Mouse (Mus musculus) hindbrain, embryonic 14.5 days (tissue): ENCODE results near the gene Pgm2. TPM values are rescaled to one million over a fixed set of nuclear protein-coding genes. Genes with fewer than 3 reads are reported as not detected.

Source experiments
- ATAC-seq: fragments of 200-750 bp; cut with Nextera tagmentation; 2 replicates; pipeline ENCODE4 v1.8.0; 2017; ENCODE audit warnings: moderate number of reproducible peaks, mild to moderate bottlenecking, moderate TSS enrichment, moderate library complexity; ENCODE audit not compliant: low FRiP score
- DNase-seq: peaks from one replicate; pipeline ENCODE4 v3.0.0-alpha.2; 2015; ENCODE audit warnings: low spot score
- H3K27ac ChIP-seq: fragments of 300-500 bp; sonication (generic); 2 replicates; pipeline ENCODE4 v1.5.1; 2014; ENCODE audit warnings: mild to moderate bottlenecking, moderate library complexity
- H3K27me3 ChIP-seq: fragments of 300-500 bp; sonication (generic); 2 replicates; pipeline ENCODE4 v1.6.1; 2014; ENCODE audit warnings: mild to moderate bottlenecking, low read length, mixed read lengths; ENCODE audit not compliant: control insufficient read depth, insufficient read depth
- H3K36me3 ChIP-seq: fragments of 300-500 bp; sonication (generic); replicated peaks from 2 replicates; pipeline ENCODE4 v1.6.1; 2014; ENCODE audit not compliant: control insufficient read depth, insufficient read depth
- H3K4me1 ChIP-seq: fragments of 300-500 bp; sonication (generic); replicated peaks from 2 replicates; pipeline ENCODE4 v1.6.1; 2014; ENCODE audit warnings: antibody characterized with exemption, low read length, mixed read lengths; ENCODE audit not compliant: control insufficient read depth, insufficient read depth
- H3K4me2 ChIP-seq: fragments of 300-500 bp; sonication (generic); replicated peaks from 2 replicates; pipeline ENCODE4 v1.6.1; 2014; ENCODE audit warnings: mild to moderate bottlenecking, moderate library complexity
- H3K4me3 ChIP-seq: fragments of 300-500 bp; sonication (generic); replicated peaks from 2 replicates; pipeline ENCODE4 v1.5.1; 2014; ENCODE audit warnings: mild to moderate bottlenecking, low read length
- H3K9ac ChIP-seq: fragments of 300-500 bp; sonication (generic); 2 replicates; pipeline ENCODE4 v1.6.1; 2014
- H3K9me3 ChIP-seq: fragments of 300-500 bp; sonication (generic); 2 replicates; pipeline ENCODE4 v1.6.1; 2016; ENCODE audit warnings: low read length; ENCODE audit not compliant: control insufficient read depth
- WGBS: fragments of 180-500 bp; shearing (Covaris S2); extraction: QIAGEN DNeasy Blood & Tissue Kit; methylation state at CpG from one replicate; pipeline ENCODE4 v1.1.7; 2014; 5-methylcytosine and 5-hydroxymethylcytosine counted together
- polyA plus RNA-seq: library from polyadenylated mRNA; unstranded; fragments of >200 nt; fragmentation: Nextera tagmentation; extraction: Ambion mirVana; gene quantifications from 2 replicates; pipeline ENCODE4 v1.2.1, GENCODE M21; 2014

Gene Pgm2
- polyA plus RNA-seq, 1 experiment from 2014 or later, result 21.6 TPM

DNA sequence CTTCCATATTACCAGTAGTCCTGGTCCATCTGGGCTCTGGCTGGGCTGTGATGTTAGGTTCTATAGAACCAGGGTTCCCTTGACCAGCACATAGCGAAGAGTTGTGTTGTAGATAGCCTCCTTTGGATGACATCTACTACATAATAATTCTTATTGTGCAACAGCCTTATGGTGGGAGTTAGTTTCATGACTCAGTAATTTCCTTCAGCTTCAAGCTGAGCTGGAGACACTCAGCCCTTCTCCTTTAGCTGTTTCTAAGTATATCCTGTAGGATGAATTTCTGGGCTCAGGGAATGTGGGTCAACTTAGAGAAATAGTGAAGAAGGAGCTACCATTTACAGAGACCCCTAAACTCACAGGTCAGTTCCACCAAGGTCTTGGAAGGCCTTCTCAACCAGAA is 60.6 kb downstream of the Pgm2 start:
- 89% methylated on average over 1 of the region's 1 CpGs for WGBS
- H3K36me3 ChIP-seq, result no peaks in the 10 kb centered on the region
- H3K4me3 ChIP-seq, result no peak overlapping the region
- H3K9ac ChIP-seq, result no peak overlapping the region
- H3K4me1 ChIP-seq, result no peaks in the 10 kb centered on the region
- H3K27me3 ChIP-seq, result peaks cover 7% of the 10 kb centered on the region; the same call in 1 of the 2 replicates
- H3K4me2 ChIP-seq, result no peak overlapping the region
- DNase-seq, result no peak
- H3K9me3 ChIP-seq, result no peaks in the 10 kb centered on the region
- no peak overlapping the region for H3K27ac ChIP-seq
- no peak for ATAC-seq

DNA sequence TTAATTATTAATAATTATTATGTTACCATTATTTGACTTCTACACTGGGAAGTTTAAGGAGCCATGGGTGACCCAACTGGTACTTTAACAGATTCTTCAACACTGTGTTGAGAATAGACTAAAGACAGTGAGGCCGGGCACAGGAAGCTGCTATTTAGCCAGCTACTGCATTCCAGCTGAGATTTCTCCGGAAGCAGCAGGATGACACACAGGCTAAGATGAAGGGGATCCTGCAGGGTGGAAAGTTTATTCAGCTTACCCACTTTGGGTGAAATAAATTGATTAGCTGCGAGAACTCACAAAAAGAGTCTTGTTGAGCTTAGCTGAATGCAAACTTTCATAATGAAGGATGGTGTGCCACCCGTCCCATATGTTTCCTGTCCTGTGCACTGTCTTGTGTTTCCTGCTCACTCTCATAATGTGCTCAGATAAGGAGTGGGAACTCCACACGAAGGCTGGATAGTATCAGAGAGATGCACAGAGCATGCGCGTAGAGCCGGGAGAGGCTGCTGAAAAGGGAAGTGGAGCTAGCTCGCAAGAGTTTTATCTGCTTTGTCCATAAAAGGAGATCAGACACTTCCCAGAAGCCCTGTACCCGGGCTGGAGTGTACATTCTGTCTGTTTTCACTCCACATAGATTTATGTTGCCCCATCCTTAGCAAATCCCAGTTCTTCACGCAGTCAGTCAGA is 63.3 kb downstream of the Pgm2 start, which contains the start of gene Tbc1d1:
TSS of gene Tbc1d1 (plus strand) at position 445 of the 690 bp plus-strand sequence.
- peaks cover 4% of the 10 kb centered on the region; the same call in 1 of the 2 replicates for H3K4me1 ChIP-seq
- WGBS, result 56% methylated on average over 11 of the region's 11 CpGs
- H3K4me3 ChIP-seq, result no peak within 1 kb of the TSS
- no peaks in the 10 kb centered on the region for H3K36me3 ChIP-seq
- no peak for DNase-seq
- H3K9me3 ChIP-seq, result no peaks in the 10 kb centered on the region
- no peak within 1 kb of the TSS for H3K27ac ChIP-seq
- H3K9ac ChIP-seq, result no peak within 1 kb of the TSS
- peaks cover 17% of the 10 kb centered on the region for H3K27me3 ChIP-seq
- no peak for ATAC-seq
- H3K4me2 ChIP-seq, result no peak within 1 kb of the TSS

DNA sequence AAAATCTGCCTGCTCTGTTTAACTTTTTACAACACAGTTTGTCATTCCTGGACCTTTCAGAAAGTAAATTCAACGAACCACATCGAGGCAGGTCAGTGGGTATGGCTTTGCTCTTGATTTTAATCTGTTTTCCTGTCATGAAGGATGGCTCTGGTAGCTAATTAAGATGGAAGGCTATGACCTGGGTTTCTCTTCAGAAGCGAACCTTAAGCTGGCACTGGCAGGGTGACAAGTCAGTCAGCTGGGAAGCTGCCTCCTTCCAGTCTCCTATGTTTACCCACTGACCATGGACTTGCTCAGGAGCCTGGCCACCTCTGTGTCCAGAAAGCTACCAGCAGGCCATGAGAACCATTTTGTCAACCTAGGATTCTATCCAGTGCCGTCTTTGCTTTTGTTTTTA is 63.8 kb downstream of the Pgm2 start:
- Histone ChIP-seq H3K27me3 (peaks cover 23% of the 10 kb centered on the region), H3K9ac (no peak overlapping the region), H3K4me2 (no peak overlapping the region), H3K4me1 (peaks cover 9% of the 10 kb centered on the region), H3K36me3 (no peaks in the 10 kb centered on the region), H3K4me3 (no peak overlapping the region), H3K27ac (no peak overlapping the region), H3K9me3 (no peaks in the 10 kb centered on the region)
- DNase-seq, result no peak
- no peak for ATAC-seq
- WGBS, result 52% methylated on average over 4 of the region's 4 CpGs

DNA sequence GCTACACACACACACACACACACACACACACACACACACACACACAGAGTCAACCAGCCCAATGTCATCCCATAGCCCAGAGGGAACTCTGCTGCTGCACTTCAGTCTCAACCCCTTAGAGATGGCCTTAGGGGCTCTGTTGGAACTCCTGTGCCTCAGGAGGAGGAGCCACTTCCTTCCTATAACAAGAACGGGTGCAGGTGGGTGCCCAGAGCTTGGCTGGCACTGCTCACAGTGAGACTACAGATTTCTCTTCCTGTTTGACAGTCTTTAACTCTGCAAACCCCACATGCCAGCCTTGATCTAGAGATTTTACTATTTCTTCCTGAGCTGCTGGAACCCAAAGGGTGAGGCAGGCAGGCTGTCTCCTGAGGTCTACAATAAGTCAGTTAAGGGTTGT is 65.2 kb downstream of the Pgm2 start:
- Histone ChIP-seq H3K4me3 (no peak overlapping the region), H3K4me1 (peaks cover 9% of the 10 kb centered on the region), H3K4me2 (no peak overlapping the region), H3K27me3 (peaks cover 35% of the 10 kb centered on the region), H3K36me3 (no peaks in the 10 kb centered on the region), H3K9me3 (no peaks in the 10 kb centered on the region), H3K9ac (no peak overlapping the region), H3K27ac (no peak overlapping the region)
- DNase-seq (no peak), ATAC-seq (no peak)
- WGBS, result 50% methylated on average over 1 of the region's 1 CpGs

DNA sequence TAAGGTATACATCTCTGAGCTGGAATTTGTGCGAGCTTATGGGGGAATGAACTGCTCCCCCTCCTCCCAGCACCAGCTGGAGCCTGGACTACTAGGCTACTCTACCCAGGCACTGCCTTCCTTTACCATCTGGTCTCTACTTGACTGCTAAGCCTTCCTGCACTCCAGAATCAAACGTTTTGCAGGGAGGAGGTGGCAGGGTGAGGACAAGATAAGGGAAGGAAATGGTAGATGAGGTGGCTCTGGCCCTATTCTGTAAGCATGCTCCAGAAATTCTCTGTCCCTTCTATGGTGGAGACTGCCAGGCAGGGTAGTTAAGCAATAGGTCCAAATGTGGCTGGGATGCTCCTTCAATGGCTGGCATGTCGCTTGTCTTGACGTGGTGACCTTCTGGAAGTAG is 65.8 kb downstream of the Pgm2 start:
- Histone ChIP-seq H3K9me3 (no peaks in the 10 kb centered on the region), H3K4me3 (0 out of 2 replicates have a peak overlapping the region, but pooled peaks have one; percentile 63), H3K27ac (no peak overlapping the region), H3K9ac (no peak overlapping the region), H3K4me1 (peaks cover 9% of the 10 kb centered on the region), H3K4me2 (peak overlapping the region; percentile 99), H3K36me3 (no peaks in the 10 kb centered on the region), H3K27me3 (peaks cover 35% of the 10 kb centered on the region)
- WGBS, result 39% methylated on average over 4 of the region's 4 CpGs
- no peak for ATAC-seq
- DNase-seq, result no peak

DNA sequence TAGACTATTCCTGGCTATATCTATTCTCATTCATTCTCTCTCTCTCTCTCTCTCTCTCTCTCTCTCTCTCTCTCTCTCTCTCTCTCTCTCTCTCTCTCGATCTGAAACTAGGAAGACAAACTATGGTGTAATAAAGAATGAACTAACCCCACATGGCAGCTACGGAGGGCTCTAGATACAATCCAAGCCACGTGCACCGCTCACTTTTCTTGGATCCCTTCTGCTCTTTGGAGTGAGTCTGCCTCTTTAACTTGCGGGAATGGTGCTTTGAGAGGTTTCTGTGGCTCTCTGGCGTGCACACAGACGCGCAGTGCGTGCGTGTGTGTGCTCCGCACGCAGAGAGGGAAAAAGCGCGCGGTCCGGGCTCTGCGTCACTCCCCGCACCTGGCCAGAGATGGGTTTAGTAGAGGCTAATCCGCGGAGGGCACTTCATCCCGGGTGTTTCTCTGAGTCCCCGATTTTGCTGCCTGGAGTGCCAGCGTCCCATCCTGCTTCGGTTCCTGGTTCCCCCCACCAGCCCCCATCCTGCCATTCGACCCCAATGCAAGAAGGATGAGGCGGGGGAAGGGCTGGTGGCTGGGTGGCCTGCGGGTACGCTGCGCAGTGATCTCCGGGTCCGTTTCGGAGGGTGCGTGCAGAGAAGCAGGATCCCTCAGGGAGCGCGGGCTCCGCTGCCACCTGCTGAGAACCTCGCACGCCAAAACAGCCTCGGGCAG is 66.5 kb downstream of the Pgm2 start:
- Histone ChIP-seq H3K4me2 (peak overlapping the region; percentile 99), H3K9me3 (no peaks in the 10 kb centered on the region), H3K9ac (peak overlapping the region; percentile 60), H3K4me1 (peaks cover 9% of the 10 kb centered on the region), H3K27me3 (peaks cover 35% of the 10 kb centered on the region), H3K4me3 (peak overlapping the region; percentile 63), H3K27ac (no peak overlapping the region), H3K36me3 (no peaks in the 10 kb centered on the region)
- WGBS, result under 1% methylated on average over 37 of the region's 39 CpGs
- ATAC-seq, result peak; percentile 45
- peak; percentile 39 for DNase-seq

DNA sequence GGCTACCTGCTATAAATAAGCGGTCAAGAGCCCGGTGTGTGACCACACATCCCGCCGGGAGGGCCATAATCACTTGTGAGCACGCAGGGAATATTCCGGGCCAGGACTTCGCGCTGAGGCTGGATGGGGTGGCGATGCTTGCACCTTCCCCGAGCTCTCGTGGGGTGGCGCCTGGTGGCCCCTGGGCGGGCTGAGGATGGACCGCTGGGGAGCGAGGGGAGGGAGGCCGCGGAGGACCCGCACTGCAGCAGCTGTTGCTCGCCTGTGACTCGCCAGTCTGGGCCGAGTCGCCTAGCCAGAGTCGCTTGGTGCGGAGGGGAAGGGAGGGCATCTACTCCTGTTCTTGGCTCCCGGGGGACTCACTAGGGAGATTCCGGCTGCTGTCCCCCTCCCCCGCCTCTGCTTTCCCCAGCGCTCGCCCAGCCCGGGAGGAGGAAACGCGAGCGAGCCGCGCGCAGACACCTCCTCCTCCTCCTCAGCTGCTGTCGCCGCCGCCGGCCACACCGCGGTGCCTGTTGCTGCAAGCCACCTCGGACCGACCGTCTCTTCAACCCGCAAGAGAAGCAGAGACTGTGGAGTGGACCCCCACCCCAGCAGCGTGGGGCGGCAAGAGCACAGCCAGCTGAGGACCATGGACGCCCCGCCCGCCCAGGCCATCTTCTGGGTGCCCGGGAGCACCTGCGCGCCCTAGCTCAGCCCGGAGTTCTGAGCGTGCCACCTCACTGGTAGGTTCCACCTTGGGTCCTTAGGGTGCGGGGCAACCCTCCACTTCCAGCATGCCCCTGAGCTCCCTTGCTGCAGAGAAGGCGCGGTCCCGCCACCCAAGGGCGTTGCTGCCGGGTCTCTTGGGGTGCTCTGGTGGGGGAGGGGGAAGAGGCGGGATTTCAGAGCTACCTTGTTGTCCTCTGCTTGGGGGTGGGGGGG is 67.3 kb downstream of the Pgm2 start:
- DNase-seq, result peak; percentile 47
- peaks cover 9% of the 10 kb centered on the region for H3K4me1 ChIP-seq
- H3K9ac ChIP-seq, result peak overlapping the region; percentile 60
- H3K4me2 ChIP-seq, result peak overlapping the region; percentile 99
- no peak overlapping the region for H3K27ac ChIP-seq
- H3K9me3 ChIP-seq, result no peaks in the 10 kb centered on the region
- H3K27me3 ChIP-seq, result peaks cover 35% of the 10 kb centered on the region
- under 1% methylated on average over 56 of the region's 63 CpGs for WGBS
- no peaks in the 10 kb centered on the region for H3K36me3 ChIP-seq
- peak overlapping the region; percentile 63 for H3K4me3 ChIP-seq
- peak; percentile 81 for ATAC-seq

DNA sequence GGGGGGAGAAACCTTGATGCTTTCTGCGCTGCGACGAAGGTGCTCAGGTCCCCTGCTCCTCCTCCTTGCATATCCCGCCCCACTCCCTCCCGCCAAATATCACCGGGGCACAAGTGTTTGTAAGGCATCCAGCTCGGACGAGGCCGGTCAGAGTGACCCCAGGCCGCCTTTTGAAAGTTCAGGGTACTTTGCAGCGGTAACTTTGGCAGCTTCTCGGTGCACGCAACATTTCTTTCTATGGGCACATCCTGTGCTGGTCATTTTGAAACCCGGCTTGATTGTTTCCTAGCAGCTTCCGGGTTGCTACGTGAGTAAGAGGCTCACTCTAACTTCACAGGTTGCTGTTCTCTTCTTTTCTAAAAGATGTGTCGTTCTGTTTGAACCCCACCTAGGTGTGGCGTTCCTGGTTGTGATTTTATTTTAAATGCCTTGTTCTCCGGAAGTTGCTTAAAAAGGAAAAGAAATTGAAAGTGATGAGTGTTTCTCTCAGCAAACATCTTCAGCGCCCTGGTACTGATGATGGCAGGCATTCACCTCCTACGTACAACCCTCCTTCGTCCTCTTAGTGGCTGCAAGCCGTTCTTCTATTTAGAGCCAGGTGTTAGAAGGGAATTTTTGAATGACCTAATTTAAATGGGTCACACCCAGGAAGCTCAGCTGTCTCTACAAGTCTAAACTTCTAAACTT is 68.1 kb downstream of the Pgm2 start:
- Histone ChIP-seq H3K27ac (no peak overlapping the region), H3K36me3 (no peaks in the 10 kb centered on the region), H3K27me3 (peaks cover 35% of the 10 kb centered on the region), H3K9ac (peak overlapping the region; percentile 60), H3K9me3 (no peaks in the 10 kb centered on the region), H3K4me3 (peak overlapping the region; percentile 63), H3K4me2 (peak overlapping the region; percentile 99), H3K4me1 (peaks cover 9% of the 10 kb centered on the region)
- no peak for DNase-seq
- WGBS, result 1% methylated on average over 23 of the region's 23 CpGs
- ATAC-seq, result no peak
